In the genomic region with DNA sequence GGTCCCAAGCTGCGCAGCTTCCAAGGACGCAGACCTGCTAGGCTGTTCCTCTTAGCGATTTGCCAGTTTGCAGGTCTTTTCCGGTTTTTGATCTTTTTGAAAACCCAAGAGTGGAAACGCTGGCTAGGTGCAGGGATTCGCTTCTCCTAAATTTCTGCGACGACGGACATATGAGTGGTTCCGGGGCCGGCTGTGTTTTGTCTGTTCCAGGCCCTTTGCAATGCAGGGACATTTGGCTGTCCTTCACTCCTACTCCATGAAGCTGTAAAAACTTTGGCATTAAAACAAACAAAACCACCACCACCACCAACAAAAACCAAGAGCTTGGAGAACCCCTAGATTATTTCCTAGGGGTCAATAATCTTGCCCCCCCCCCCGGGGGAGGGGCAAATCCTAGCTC, we compare ENCODE assay signal across 8 mouse cellular contexts. TPM values are rescaled to one million over a fixed set of nuclear protein-coding genes. Genes with fewer than 3 reads are reported as not detected.
DNase-seq lines count a peak whose midpoint lies in the region; ATAC-seq and TF ChIP-seq lines count a peak whose summit lies in the region.

No protein-coding gene starts in this region.

- H3K4me3 ChIP-seq in erythroblast, embryonic 14.5 days (replicated peaks): peak overlapping the region; percentile 84
- H3K4me3 ChIP-seq in E14TG2a.4 (replicated peaks; ENCODE audit: low read length): peak overlapping the region; percentile 96
- H3K4me3 ChIP-seq in hindbrain, embryonic 13.5 days: peak overlapping the region; percentile 85

- peak; percentile 52 for DNase-seq in lung, postnatal 10 days
- no peak for DNase-seq in embryo, embryonic 9.5 days (ENCODE audit: extremely low spot score)

- H3K4me1 ChIP-seq in erythroblast, embryonic 14.5 days (ENCODE audit: control insufficient read depth): peaks cover 37% of the 10 kb centered on the region
- peaks cover 83% of the 10 kb centered on the region for H3K4me1 ChIP-seq in E14TG2a.4 (replicated peaks; ENCODE audit: low read depth, low read length)
- peaks cover 32% of the 10 kb centered on the region for H3K4me1 ChIP-seq in hindbrain, embryonic 13.5 days (replicated peaks)

- H3K27ac ChIP-seq in hindbrain, embryonic 13.5 days: peak overlapping the region; percentile 99

- H3K4me2 ChIP-seq in hindbrain, embryonic 13.5 days: peak overlapping the region; percentile 82

- peaks cover 3% of the 10 kb centered on the region for H3K27me3 ChIP-seq in erythroblast, embryonic 14.5 days (ENCODE audit: control insufficient read depth)
- no peaks in the 10 kb centered on the region for H3K27me3 ChIP-seq in E14TG2a.4 (ENCODE audit: insufficient read depth, low read length)
- 0 out of 2 replicates have a peak, but pooled peaks cover under 1% of the 10 kb centered on the region for H3K27me3 ChIP-seq in hindbrain, embryonic 13.5 days

- under 1% methylated on average over 12 of the region's 12 CpGs for WGBS in hindbrain, embryonic 13.5 days

- H3K9ac ChIP-seq in hindbrain, embryonic 13.5 days: peak overlapping the region; percentile 96

- TF ChIP-seq CTCF in E14TG2a.4 (conservative IDR thresholded peaks at IDR 0.05; ENCODE audit: low read length): no peak

- peaks cover 14% of the 10 kb centered on the region for H3K36me3 ChIP-seq in erythroblast, embryonic 14.5 days (ENCODE audit: control insufficient read depth)
- peaks cover 39% of the 10 kb centered on the region for H3K36me3 ChIP-seq in E14TG2a.4 (ENCODE audit: insufficient read depth, low read length)
- H3K36me3 ChIP-seq in hindbrain, embryonic 13.5 days: peaks cover 28% of the 10 kb centered on the region

- no peak for ATAC-seq in erythroblast, adult 5-6 weeks (replicated peaks; ENCODE audit: low FRiP score, poor library complexity, severe bottlenecking)
- no peak for ATAC-seq in hindbrain, embryonic 13.5 days (ENCODE audit: low FRiP score)
- no peak for ATAC-seq in megakaryocyte-erythroid progenitor cell, adult 5-6 weeks (replicated peaks; ENCODE audit: low FRiP score, low TSS enrichment, poor library complexity, severe bottlenecking)
- ATAC-seq in frontal cortex, adult (ENCODE audit: low TSS enrichment): no peak

- no peaks in the 10 kb centered on the region for H3K9me3 ChIP-seq in erythroblast, embryonic 14.5 days (ENCODE audit: control insufficient read depth, low read length)
- no peaks in the 10 kb centered on the region for H3K9me3 ChIP-seq in E14TG2a.4 (ENCODE audit: low read length)
- H3K9me3 ChIP-seq in hindbrain, embryonic 13.5 days: no peaks in the 10 kb centered on the region

RNA-seq across cellular contexts. Expression of gene Nfkbia, which starts 0.5 kb away (rescaled TPM):
- 4.2 and 6.8 TPM in 2 replicates for polyA plus RNA-seq in erythroblast, embryonic 14.5 days (2012)
- total RNA-seq in erythroblast, adult 5-6 weeks (2015; ENCODE audit: low replicate concordance): 13.4 and 14.8 TPM in 2 replicates
- 14.1 and 20.5 TPM in 2 replicates for total RNA-seq in erythroblast, adult 5-6 weeks (2017; ENCODE audit: low replicate concordance)
- 55.3 and 60.7 TPM in 2 replicates for polyA plus RNA-seq in hindbrain, embryonic 13.5 days (2015; fragmentation: Nextera tagmentation; extraction: Ambion mirVana)
- 13.8 and 29.4 TPM in 2 replicates for total RNA-seq in megakaryocyte-erythroid progenitor cell, adult 5-6 weeks (2014; fragmentation: Nextera tagmentation)
- 71.6 and 81.5 TPM in 2 replicates for total RNA-seq in megakaryocyte-erythroid progenitor cell, adult 5-6 weeks (2017)
